Mouse (Mus musculus): ENCODE results near the gene Smndc1. TPM values are rescaled to one million over a fixed set of nuclear protein-coding genes. Genes with fewer than 3 reads are reported as not detected.

The Smndc1 gene
- polyA plus RNA-seq, 1 experiment = 5.9 TPM

DNA sequence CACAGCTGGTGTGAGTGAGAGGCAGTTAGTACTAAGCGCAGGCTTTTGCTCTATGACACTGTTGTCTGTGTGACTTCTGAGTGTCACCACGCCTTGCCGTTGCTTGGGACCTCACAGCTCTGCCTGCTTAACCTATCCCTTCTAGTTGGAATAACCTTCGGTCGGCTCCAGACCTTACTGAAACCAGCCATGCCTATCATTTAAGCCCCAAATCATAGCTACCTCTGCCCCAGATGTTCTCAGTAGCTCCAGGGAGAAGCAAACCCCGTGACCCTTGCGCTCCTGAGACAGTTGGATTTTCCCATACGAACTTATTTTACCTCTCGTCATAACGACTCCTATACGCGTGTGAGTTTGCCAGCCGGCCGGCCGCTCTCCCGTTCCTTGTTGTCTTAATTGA is 46.3 kb downstream of the Smndc1 start:
- Histone ChIP-seq H3K27me3 (replicated peaks; ENCODE audit: control insufficient read depth, insufficient read depth, low read length) (no peaks in the 10 kb centered on the region), H3K27ac (ENCODE audit: insufficient read depth, low read depth, low read length) (peak overlapping the region; percentile 29), H3K36me3 (ENCODE audit: control insufficient read depth, insufficient read depth, low read length) (no peaks in the 10 kb centered on the region; the same call in 1 of the 2 replicates), H3K4me3 (ENCODE audit: insufficient read depth, low read depth, low read length) (peak overlapping the region; percentile 23; the same call in 1 of the 2 replicates), H3K4me1 (ENCODE audit: control insufficient read depth, insufficient read depth, low read length) (peaks cover 31% of the 10 kb centered on the region)
- 53% methylated on average over 16 of the region's 16 CpGs for WGBS
- TF ChIP-seq CTCF (conservative IDR thresholded peaks at IDR 0.05; ENCODE audit: insufficient read depth, insufficient read length, low read depth, low read length) (no peak), POLR2A (IDR thresholded peaks at IDR 0.05; ENCODE audit: low read depth, low read length) (no peak)
- DNase-seq = peak; percentile 73

DNA sequence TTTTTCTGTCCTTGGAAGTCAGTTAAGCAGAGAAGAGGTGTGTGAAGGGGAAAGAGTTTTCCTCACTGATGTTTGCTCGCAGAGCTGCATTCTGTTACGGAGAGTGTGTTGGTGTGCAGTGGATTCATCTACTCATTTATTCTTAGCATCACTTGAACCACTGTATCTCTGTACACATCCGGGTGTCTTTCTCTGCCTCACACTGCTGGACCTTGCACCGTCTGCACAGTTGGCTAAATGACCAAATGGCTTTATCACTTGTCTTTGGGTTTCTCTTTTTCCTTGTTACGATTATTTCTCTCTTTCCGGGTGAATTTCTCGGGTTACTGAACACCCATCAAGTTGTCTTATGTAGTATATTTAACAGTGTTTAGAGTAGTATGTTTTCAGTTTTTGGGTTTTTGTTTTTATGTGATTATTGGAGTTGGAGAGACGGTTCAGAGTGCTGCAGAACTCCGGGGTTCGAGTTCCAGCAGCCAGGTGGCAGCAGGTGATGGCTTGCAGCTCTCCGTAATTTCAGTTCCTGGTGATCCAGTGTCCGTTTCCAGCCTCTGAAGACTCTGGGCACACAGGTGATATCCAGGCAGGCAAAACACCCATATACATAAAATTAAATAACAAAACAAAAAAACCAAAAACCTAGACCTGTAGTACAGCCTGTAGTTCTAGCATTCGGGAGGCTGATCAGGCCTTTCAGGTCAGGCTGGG is 47.0 kb downstream of the Smndc1 start:
- peak; percentile 54 for DNase-seq
- WGBS = 55% methylated on average over 13 of the region's 13 CpGs
- peak overlapping the region; percentile 29; the same call in 1 of the 2 replicates for H3K27ac ChIP-seq (ENCODE audit: insufficient read depth, low read depth, low read length)

DNA sequence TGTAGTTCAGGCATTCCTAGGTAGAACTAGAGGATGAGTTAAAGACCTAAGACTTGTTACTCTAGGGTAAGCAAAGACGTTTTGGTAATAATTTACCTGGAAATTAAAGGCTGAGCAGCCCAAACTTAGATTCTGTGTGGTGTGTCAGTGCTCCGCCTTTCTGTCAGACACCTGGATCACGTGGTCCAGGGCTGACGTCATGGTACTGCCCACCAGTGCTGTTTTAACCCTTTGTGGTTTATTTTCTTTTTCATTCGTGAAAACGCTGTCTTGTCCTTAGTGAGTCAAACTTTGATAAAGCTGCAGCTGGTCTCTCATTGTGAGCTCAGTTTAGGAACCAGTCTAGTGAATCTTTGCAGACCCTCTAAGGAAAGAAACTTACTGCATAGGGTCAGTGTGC is 50.0 kb downstream of the Smndc1 start:
- H3K27me3 ChIP-seq (replicated peaks; ENCODE audit: control insufficient read depth, insufficient read depth, low read length) = no peaks in the 10 kb centered on the region
- TF ChIP-seq POLR2A (IDR thresholded peaks at IDR 0.05; ENCODE audit: low read depth, low read length) (no peak), CTCF (conservative IDR thresholded peaks at IDR 0.05; ENCODE audit: insufficient read depth, insufficient read length, low read depth, low read length) (no peak)
- H3K4me1 ChIP-seq (ENCODE audit: control insufficient read depth, insufficient read depth, low read length) = peaks cover 25% of the 10 kb centered on the region
- H3K27ac ChIP-seq (ENCODE audit: insufficient read depth, low read depth, low read length) = peak overlapping the region; percentile 61
- 14% methylated on average over 6 of the region's 6 CpGs for WGBS
- no peaks in the 10 kb centered on the region for H3K36me3 ChIP-seq (ENCODE audit: control insufficient read depth, insufficient read depth, low read length)
- peak; percentile 87 for DNase-seq
- H3K4me3 ChIP-seq (ENCODE audit: insufficient read depth, low read depth, low read length) = no peak overlapping the region

More for the DNA sequence above, 47.0 kb downstream of the Smndc1 start:
- peak; percentile 30; the same call in 1 of the 2 replicates for TF ChIP-seq CTCF (conservative IDR thresholded peaks at IDR 0.05; ENCODE audit: insufficient read depth, insufficient read length, low read depth, low read length)
- no peak for TF ChIP-seq POLR2A (IDR thresholded peaks at IDR 0.05; ENCODE audit: low read depth, low read length)
- Histone ChIP-seq H3K4me1 (ENCODE audit: control insufficient read depth, insufficient read depth, low read length) (peaks cover 31% of the 10 kb centered on the region), H3K27me3 (replicated peaks; ENCODE audit: control insufficient read depth, insufficient read depth, low read length) (no peaks in the 10 kb centered on the region), H3K4me3 (ENCODE audit: insufficient read depth, low read depth, low read length) (no peak overlapping the region), H3K36me3 (ENCODE audit: control insufficient read depth, insufficient read depth, low read length) (no peaks in the 10 kb centered on the region; the same call in 1 of the 2 replicates)

DNA sequence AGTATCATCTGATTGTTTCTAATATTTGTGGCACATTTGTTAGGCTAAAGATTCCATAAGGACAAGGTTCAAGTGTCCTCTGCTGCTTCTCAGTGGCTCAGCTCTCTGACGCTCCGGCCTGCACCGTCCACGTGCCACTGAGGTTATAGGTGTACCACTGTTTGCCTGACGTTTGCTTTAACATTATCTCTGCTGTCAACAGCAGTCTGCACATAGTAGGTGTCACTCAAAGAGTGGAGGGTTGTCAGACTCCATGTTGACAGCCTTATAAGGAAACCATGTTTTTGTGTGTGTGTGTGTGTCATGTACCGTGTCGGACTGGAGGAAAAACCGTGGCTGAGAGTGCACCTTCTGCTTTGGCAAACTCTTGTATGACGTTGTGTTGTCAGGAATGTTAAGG is 55.1 kb downstream of the Smndc1 start:
- Histone ChIP-seq H3K27me3 (replicated peaks; ENCODE audit: control insufficient read depth, insufficient read depth, low read length) (no peaks in the 10 kb centered on the region), H3K36me3 (ENCODE audit: control insufficient read depth, insufficient read depth, low read length) (no peaks in the 10 kb centered on the region), H3K4me1 (ENCODE audit: control insufficient read depth, insufficient read depth, low read length) (peaks cover 10% of the 10 kb centered on the region; the same call in 1 of the 2 replicates), H3K4me3 (ENCODE audit: insufficient read depth, low read depth, low read length) (no peak overlapping the region), H3K27ac (ENCODE audit: insufficient read depth, low read depth, low read length) (no peak overlapping the region)
- 81% methylated on average over 9 of the region's 9 CpGs for WGBS
- TF ChIP-seq POLR2A (IDR thresholded peaks at IDR 0.05; ENCODE audit: low read depth, low read length) = no peak
- TF ChIP-seq CTCF (conservative IDR thresholded peaks at IDR 0.05; ENCODE audit: insufficient read depth, insufficient read length, low read depth, low read length) = no peak
- DNase-seq = no peak

DNA sequence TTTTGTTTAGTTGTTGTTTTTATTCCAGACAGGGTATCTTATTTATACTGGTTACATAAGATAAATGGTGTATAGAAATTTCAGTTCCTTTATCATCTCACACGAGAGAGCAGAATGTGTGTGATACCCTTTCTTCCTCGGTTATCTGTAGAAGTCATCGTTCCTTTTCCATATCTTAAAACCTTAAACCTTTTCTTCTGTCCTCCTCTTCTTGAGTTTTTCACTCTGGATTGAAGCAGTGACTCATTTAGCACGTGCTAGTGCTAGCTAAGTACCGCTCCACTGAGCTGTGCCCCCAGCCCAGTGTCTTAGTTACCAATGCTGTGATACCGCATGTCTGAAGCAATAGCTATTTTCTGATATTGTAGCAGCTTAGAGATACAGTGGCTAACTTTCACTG is 56.6 kb downstream of the Smndc1 start:
- Histone ChIP-seq H3K27me3 (replicated peaks; ENCODE audit: control insufficient read depth, insufficient read depth, low read length) (no peaks in the 10 kb centered on the region), H3K36me3 (ENCODE audit: control insufficient read depth, insufficient read depth, low read length) (no peaks in the 10 kb centered on the region), H3K4me3 (ENCODE audit: insufficient read depth, low read depth, low read length) (no peak overlapping the region), H3K27ac (ENCODE audit: insufficient read depth, low read depth, low read length) (no peak overlapping the region), H3K4me1 (ENCODE audit: control insufficient read depth, insufficient read depth, low read length) (peaks cover 5% of the 10 kb centered on the region; the same call in 1 of the 2 replicates)
- TF ChIP-seq CTCF (conservative IDR thresholded peaks at IDR 0.05; ENCODE audit: insufficient read depth, insufficient read length, low read depth, low read length) = no peak
- TF ChIP-seq POLR2A (IDR thresholded peaks at IDR 0.05; ENCODE audit: low read depth, low read length) = no peak
- WGBS = 52% methylated on average over 6 of the region's 6 CpGs
- no peak for DNase-seq

DNA sequence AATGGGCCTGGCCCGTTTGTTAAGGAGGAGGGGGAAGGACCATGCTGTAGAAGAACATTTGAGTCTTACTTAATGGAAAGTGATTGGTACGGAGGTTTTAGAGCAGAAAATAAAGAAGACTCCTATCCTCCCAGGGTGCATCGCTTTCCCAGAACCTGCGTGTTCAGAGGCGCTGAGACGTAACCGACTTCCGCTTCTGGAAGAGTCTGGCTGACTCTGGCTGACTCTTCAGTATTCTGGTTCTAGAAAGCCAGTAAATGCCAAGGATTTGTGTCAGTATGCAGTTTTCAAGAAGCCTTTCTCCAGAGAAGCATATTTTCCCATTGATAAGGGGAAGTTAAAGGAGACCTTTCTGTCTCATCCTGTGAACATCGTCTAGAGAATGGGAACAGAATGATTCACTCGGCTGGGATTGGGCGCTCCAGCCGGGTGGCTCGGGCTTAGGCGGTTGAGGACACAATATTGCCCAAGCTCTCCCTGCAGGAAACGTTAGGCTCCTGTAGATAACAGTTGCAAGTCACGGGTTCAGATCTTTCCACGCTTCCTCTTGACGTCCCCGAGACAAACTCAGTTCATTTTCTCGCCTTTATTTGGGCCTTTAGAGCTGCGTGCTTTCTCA is 58.4 kb downstream of the Smndc1 start:
- Histone ChIP-seq H3K27ac (ENCODE audit: insufficient read depth, low read depth, low read length) (no peak overlapping the region), H3K36me3 (ENCODE audit: control insufficient read depth, insufficient read depth, low read length) (no peaks in the 10 kb centered on the region), H3K4me1 (ENCODE audit: control insufficient read depth, insufficient read depth, low read length) (peaks cover 5% of the 10 kb centered on the region; the same call in 1 of the 2 replicates), H3K27me3 (replicated peaks; ENCODE audit: control insufficient read depth, insufficient read depth, low read length) (no peaks in the 10 kb centered on the region), H3K4me3 (ENCODE audit: insufficient read depth, low read depth, low read length) (no peak overlapping the region)
- 74% methylated on average over 21 of the region's 21 CpGs for WGBS
- peak; percentile 64 for DNase-seq
- no peak for TF ChIP-seq POLR2A (IDR thresholded peaks at IDR 0.05; ENCODE audit: low read depth, low read length)
- TF ChIP-seq CTCF (conservative IDR thresholded peaks at IDR 0.05; ENCODE audit: insufficient read depth, insufficient read length, low read depth, low read length) = no peak

DNA sequence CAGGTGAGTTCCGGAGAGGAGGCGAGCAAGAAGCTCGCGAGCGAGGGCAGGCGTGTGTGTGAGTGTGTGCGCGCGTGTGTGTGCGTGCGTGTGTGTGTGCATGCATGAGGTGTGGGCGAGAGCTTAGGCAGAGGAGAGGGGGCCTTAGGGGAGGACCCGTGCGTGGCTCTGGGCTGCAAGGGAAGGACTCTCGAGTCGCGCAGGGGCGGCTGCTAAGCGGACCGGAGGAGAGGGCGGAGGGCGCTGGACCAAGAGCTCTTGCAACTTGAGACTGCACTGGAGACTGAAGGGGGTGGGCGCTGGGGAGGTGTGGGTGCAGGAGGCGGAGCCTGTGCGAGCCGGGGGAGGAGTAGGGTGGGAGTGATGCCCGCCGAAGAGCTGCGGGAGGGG is 60.4 kb downstream of the Smndc1 start:
- Histone ChIP-seq H3K36me3 (ENCODE audit: control insufficient read depth, insufficient read depth, low read length) (no peaks in the 10 kb centered on the region), H3K27me3 (replicated peaks; ENCODE audit: control insufficient read depth, insufficient read depth, low read length) (no peaks in the 10 kb centered on the region), H3K4me3 (ENCODE audit: insufficient read depth, low read depth, low read length) (peak overlapping the region; percentile 86), H3K27ac (ENCODE audit: insufficient read depth, low read depth, low read length) (peak overlapping the region; percentile 34), H3K4me1 (ENCODE audit: control insufficient read depth, insufficient read depth, low read length) (peaks cover 5% of the 10 kb centered on the region; the same call in 1 of the 2 replicates)
- WGBS = under 1% methylated on average over 29 of the region's 29 CpGs
- TF ChIP-seq CTCF (conservative IDR thresholded peaks at IDR 0.05; ENCODE audit: insufficient read depth, insufficient read length, low read depth, low read length) (no peak), POLR2A (IDR thresholded peaks at IDR 0.05; ENCODE audit: low read depth, low read length) (no peak)
- peak; percentile 85 for DNase-seq

Other genes starting within 250 kb of the Smndc1 start
- 38.9 and 41.7 TPM in 2 replicates for gene Mxi1, start 80.1 kb downstream of the Smndc1 start, polyA plus RNA-seq (2012; rRNA removed)
- gene Gm10197, start 18.8 kb downstream of the Smndc1 start, polyA plus RNA-seq (2012; rRNA removed) = not detected in 2 replicates
- 1.0 and 2.0 TPM in 2 replicates for gene Dusp5, start 138.5 kb upstream of the Smndc1 start, polyA plus RNA-seq (2012; rRNA removed)
- 96.4 and 112 TPM in 2 replicates for gene Nutf2-ps1, start 198.5 kb upstream of the Smndc1 start, polyA plus RNA-seq (2012; rRNA removed)
- gene Smc3, start 209.8 kb upstream of the Smndc1 start, polyA plus RNA-seq (2012; rRNA removed) = 3.3 and 5.1 TPM in 2 replicates